Mouse (Mus musculus) urinary bladder, postnatal 14 days (tissue): ENCODE data around the gene Chchd3.

Source experiments
- DNase-seq: peaks from one replicate; pipeline ENCODE4 v3.0.0; 2021; ENCODE audit warnings: low spot score

Gene Chchd3

GRCm38 (mm10) chr6:33059735-33060576 lies at the start of gene Chchd3:
Chchd3 (minus strand) TSS chr6:33060260.
- DNase-seq, result peak; percentile 97

DNA sequence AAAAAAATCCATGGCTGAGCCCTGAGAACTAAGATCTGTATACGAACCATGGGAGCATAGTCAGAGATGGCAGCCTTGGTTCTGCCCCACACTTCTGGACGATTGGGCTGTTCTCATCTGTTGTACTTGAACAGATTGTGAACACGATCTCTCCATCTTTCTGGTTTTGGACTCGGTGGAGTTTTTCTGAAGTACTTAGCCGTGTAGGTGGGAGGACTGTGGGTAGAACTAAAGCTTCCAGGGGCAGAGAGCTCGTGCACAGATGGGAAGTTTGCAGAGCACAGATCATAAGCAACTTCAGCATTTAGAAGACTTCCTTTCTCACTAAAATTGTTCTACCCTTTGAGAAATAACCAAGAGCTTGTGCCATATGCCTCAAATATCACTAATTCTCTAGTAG lies 44.6 kb upstream of the Chchd3 start:
- no peak for DNase-seq

- DNase-seq, result no peak
Measured at GRCm38 (mm10) chr6:33098903-33099302, 38.8 kb upstream of the Chchd3 start.

GRCm38 (mm10) chr6:33094671-33095233 lies 34.7 kb upstream of the Chchd3 start:
- DNase-seq, result no peak

DNA sequence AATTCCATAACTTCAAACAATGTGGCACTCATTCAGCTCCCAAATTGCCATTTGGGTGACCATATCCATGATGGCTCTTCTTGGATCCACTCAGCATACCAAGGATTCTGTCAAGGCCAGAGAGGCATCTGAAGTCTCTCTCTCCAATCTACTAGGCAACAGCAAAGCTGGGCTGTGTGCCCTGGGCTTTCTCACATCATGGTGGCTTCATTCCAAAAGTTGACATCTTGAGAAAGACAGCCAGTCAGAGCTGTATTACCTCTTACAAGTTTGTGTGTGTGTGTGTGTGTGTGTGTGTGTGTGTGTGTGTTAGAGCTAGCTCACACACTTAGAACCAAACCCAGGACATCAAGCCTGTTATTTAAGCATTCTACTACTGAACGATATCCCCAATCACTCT lies 20.1 kb upstream of the Chchd3 start:
- no peak for DNase-seq

- no peak for DNase-seq
Measured at GRCm38 (mm10) chr6:33078260-33078936, 18.3 kb upstream of the Chchd3 start.

DNA sequence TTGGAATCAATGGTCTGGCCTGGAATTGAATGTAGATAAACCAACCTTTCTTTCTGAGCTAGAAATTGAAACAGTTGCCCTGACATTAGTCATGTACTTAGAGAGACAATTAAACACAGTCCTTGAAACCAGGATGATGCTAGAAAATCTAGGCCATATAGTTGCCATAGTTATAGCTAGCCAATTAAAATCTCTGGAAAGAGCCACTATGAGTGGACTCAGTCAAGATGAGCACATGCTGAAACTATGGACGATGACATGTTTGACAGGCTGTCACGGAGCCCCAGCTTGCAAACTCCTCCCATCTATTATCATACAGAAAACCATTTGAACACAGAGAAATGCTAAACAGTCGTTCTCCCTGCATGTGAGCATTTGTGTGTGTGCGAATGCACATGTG lies 6.4 kb upstream of the Chchd3 start:
- no peak for DNase-seq

DNA sequence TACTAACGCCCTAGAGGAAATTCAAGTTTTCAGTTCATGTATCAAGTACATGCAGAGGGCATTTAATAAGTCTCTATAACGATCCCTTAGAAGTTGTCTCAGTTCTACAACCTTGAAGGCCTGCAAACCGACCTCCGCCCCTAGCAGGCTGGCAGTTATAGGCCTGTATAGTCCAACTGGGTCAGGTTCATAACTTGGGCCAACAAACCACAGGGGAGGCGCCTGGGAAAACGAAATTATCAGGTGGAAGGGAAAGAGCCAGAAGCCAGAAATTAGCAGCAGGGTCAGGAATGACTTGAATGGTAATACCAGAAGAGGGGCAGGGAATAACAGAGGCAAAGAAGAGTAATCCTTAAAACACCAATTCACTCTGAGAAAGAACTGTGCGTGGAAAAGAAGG lies 784 bp downstream of the Chchd3 start:
- DNase-seq, result no peak

DNA sequence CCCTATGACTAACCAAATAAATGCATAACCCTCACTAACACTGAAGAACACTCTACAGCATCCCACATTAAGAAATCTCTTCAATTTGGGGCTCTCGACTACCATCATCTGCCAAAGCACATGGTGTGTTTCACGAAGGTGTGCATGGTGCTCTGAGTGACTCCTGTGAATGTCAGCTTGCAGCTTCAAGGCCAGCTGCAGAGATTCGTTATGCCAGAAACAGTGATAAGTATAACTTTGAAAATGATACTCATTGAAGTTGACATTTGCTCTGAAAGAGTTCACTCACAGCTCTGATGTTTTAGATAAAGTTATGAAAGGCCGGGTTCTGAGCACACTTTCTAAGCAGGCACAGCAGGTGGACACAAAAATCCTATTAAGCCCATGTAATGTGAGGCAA lies 3.7 kb downstream of the Chchd3 start:
- DNase-seq, result no peak

DNA sequence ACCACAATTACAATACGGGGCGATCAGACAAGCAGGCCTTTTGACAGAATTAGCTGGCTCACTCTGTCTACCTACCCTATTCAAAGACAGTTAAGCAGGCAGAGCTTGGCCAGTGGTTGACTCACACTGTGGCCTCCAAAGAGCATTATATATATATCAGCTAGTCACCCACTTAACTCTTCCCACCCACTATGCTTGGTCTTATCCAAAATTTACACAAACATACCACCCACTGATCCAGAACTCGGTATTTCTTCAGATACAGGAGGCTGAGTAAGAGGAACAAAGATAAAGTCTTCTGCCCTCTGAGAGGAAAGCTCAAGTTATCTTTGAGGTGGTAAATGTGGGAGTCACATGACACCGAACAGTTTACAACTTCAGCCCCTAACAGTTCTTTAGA lies 4.4 kb downstream of the Chchd3 start:
- DNase-seq, result no peak

GRCm38 (mm10) chr6:33054946-33055345 lies 5.1 kb downstream of the Chchd3 start:
- DNase-seq, result no peak

GRCm38 (mm10) chr6:33051642-33052041 lies 8.4 kb downstream of the Chchd3 start:
- DNase-seq, result no peak

- DNase-seq, result no peak
Measured at GRCm38 (mm10) chr6:33049705-33050420, 10.2 kb downstream of the Chchd3 start.

DNA sequence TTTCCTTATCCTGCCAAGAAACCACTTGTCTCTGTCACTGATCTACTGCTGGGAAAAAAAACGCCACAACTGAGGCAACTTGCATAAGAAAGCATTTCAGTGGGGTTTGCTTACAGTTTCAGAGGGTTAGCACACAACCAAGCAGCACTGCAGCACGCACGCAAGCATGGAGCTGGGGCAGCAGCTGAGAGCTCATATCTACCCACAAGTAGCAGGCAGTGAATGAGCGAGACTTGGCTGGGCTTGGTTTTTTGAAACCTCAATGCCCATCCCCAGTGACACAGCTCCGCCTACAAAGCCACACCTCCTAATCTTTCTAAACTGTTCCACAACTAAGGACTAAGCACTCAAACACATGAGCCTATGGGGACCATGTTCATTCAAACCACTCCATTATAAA lies 16.6 kb downstream of the Chchd3 start:
- DNase-seq, result no peak

DNA sequence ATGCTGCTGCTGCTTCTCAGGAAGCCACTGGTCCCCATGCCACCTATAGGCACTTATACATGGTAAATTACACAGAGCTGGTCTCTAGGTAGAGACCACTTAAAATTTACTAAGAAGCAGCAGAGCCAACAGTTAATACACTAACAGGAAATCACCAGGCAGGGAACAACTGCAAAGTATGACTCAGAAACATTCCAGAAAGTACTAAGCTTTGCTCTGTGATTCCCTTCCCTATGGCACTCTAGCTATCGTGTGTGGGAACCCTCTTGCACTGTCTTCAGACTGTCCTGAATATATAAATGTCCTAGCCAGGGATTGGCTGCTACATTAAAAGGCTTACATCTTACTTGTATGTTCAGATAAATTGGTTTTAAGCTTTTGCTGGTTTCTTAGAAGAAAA lies 17.2 kb downstream of the Chchd3 start:
- no peak for DNase-seq

DNA sequence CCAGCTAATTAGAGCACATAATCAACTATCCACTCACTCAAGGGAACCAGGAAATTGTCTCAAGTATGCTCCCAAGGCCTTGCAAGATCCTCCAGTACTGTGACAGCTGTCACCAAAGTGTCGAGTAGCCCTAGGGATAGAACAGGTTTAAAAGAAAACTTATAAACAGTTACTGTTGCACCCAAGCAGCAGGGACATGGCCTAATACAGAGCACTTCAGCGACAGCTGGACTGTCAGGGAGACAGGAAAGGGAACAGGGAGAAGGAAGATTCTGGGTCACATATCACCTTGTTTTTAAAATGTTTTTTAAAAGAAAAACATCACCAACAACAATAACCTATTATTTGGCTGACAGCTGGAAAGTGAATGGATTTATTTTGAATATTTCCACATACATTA lies 18.1 kb downstream of the Chchd3 start:
- no peak for DNase-seq

DNA sequence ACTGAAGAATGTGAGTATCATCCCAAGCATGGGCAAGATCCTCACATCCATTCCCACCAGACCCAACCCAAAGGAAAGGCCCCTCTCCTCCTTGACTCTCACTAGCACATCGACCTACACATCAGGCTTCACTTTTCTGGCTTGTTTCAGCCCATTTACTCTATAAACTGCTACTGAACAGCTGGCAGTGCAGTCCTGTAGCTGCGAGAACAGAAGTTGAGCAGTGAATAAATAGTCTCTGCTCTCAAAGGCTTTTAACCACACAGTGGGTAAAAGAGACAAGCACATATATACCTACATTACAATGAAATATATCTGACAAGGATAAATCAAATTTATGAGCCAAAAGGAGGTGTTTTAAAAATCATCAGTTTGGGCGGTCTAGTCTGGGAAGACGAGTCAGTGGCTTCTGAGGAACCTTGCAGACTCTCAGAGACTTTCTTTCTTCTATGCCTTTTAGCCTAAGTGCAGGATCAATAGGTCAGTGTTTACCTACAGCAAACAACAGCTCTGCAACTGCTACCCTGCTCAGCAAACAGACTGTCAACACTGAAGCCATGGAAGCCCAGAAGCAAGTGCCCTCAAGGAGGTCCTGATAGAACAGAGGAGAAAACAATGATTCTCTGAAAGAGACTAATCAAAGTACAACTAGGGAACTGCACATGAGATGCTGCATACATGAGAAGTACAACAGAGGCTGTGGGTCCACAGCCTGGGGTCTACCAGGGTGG lies 19.5 kb downstream of the Chchd3 start:
- DNase-seq, result no peak

DNA sequence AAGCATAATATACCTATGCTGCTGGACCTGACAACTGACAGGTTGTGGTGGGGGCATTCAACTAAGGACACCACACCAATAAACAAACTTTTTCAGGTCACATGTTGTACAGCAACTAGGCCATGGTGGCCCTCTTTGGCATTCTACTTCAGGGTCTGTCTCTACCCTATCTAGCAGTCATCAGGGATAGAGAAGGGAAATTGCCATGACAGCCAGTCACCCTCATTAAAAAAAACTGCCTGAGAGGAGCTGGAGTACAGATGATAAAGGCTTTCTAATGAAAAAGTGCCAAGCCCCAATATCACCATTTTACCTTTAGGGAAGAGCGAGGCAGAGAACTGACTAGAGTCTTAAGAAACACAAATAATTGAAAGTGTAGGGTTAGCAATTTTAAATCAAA lies 27.5 kb downstream of the Chchd3 start:
- DNase-seq, result no peak

- DNase-seq, result no peak
Measured at GRCm38 (mm10) chr6:33031631-33032030, 28.4 kb downstream of the Chchd3 start.

GRCm38 (mm10) chr6:33028296-33028695 lies 31.8 kb downstream of the Chchd3 start:
- DNase-seq, result no peak

DNA sequence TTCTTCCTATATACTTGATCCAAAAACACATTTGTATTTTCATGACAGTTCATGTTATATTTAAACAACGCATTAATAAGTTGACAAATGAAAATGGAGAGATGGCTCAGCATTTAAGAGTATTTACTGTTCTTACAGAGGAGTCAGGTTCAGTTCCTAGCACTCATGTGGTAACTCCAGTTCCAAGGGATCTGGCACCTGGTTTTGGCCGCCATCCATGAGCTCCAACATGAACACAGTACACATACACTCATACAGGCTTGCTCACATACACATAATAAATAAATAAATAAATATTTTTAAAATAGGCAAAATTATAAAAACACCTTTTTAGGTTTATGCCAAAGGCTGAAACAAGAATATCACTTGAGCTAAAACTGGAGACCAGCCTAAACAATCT lies 35.0 kb downstream of the Chchd3 start:
- DNase-seq, result no peak

- DNase-seq, result no peak
Measured at GRCm38 (mm10) chr6:33004607-33005006, 55.5 kb downstream of the Chchd3 start.
